Mouse (Mus musculus) T-helper 17 cell (primary cell): ENCODE results near the gene Proca1.

Experiments used
- in situ Hi-C, 2 experiments: fragments of 300-600 bp; cut with MboI, MseI; formaldehyde crosslinking; loops; 1 replicate in 1 of 2; 2 replicates in 1 of 2; pipeline ENCODE4 v1.15.1; 2025; ENCODE audit warnings: high pct_unique_total_duplicates in 2 of 2

The Proca1 gene

DNA sequence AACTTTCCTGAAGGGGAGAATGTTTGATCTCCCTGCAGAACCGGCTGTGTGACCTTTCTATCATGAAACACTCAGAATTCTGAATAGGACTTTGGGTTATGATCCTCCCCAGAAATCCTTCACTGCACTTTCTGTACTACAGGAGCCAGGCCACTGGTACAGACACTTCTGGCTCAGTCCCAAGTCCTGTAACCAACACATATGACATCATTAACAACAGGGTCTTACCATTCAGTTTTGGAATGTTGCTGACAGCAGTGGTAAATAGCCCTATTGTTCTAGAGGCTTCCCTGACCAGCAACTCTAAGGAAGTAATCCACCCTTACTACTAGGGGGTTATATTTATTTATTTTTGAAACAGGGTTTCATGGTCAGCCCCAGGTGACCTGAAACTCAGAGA is at the start of gene Proca1:
Gene Proca1 (plus strand): TSS at position 280 of the 400 bp plus-strand sequence.
- in situ Hi-C loops, result no loop called here

DNA sequence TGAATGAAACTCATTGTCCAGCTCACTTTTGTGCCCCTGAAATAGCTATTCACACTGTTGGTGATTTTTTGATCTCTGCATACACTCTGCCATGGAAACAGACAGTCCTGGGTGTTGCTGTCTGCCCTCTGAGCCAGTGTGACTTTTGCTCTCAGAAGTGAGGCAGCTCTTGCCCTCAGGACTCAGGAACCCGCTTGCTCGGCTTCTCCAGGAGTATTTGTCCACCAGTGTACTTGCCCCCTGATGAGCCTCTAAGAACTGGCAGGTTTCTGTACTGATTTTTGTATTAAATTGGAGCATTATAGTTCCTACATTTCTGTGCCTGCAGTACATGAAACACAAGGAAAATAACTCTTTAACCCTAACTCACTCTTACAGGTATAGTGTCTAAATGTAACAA is 49.7 kb upstream of the Proca1 start:
- in situ Hi-C loops, result no loop called here

DNA sequence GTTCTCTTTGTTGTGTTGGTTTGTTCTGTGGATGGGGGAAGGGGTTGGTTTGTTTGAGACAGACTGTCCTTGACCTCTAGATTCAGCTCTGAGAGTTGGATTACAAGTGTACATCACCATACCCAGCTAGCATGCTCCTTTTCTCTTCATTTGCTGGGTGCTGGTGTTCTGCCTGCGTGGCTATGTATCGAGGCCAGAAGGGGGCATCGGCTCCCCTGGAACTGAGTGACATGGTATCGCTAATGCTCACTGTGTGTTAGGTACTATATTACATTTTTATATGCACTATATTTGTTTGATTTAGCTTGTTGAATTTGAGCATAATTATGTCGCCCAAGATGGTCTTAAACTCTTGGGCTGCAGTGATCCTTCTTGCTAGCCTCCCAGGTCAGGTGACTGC is 47.0 kb upstream of the Proca1 start:
- in situ Hi-C loops, result loop anchor here in 1 of 2 experiments (5.0 kb wide), 1 partner anchor 39 kb away; no protein-coding TSS in a partner anchor

DNA sequence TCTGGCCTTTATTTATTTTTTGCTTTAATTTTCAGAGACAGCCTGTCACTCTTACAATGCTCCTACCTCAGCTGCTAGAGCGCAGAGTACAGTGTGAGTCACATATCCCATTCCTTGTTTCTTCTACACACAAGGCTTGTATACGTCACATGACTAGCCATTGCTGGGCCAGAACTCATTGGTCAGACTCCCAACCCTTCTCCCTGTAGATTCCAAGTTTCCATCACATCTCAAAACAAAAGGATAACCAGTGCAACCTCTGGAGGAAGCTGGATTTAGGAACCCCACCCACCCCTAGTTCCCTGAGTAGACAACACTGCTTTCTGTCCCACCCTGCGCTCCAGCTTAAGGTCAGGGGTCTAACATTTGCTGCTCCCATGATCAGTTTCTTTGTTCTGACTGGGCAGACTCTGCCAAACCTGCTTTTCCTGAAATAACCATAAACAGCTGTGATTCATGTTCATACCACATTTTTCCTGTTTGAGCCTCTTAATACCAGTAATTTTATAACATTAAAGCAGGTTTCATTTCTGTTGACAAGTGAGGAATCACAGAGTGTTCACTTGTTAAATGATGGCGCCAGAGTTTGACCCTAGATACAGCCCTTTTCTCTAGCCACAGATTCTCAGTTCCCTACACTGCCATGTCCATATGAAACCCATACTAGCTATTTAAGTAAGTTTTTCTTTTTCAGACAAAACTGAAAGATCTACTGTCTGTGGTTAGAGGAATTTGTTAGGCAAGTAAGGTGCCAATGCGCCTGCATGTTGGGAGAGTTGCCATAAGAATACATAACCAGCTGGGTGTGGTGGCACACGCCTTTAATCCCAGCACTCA is 46.3 kb upstream of the Proca1 start:
- in situ Hi-C loops, result loop anchor here in 1 of 2 experiments (5.0 kb wide), 1 partner anchor 40 kb away; no protein-coding TSS in a partner anchor

DNA sequence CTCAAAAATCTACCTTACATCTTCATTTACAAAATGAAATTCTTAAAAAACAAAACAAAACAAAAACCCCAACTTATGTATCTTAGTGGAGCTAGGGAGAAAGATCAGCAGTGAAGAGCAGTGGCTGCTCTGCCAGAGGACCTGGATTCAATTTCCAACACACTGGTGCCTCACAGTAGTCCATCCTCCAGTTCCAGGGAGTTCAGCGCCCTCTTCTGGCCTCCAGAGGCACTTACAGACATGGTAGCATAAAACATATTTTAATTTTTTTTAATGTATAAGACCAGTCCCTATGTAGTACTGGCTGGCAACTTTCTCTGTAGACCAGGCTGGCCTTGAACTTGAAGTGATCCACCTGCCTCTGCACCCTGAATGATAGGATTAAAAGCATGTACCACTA is 42.0 kb upstream of the Proca1 start:
- in situ Hi-C loops, result no loop called here

DNA sequence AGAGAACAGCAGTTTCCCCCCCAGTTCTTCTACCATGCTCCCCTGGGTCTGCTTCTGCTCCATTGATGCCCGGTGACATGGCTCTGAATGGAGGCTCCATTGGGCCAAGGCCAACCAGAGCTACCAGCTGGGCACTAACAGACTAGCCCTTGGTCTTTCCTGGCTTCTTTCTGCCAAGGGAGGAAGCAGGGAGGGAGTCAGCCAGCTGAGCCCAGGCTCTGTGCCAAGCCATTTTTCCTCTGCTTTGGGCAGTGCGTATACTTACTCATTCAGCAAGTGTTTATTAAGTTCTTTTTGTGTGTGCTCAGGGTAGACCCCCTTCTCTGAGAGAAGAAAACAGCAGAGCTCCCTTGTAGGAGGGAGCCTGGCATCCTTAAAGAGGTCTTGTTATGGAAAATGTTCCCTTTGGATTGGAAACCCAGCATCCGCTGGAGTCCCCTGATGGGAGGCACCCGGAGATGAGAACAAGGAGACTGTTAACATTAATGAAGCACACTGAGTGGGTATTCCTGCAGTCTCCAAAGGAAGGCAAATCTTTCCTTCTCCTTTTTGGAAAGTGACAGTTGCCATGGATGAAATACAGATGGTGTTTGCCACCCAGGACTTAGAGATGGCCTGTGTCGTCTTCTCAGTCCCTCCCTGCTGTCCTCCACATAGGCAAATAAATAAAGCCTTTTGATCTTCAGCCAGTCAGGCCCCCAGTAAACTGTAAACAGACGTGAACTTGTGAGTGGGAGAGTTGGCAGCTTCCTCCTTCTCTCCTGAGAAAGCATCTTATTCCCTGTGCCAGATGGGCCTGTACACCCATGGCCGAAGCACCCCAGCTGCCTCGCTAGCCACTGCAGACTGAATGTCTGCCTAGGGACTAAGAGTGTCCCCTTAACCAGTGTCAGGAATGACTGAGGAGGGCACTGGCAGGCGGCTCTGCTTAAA is 40.6 kb upstream of the Proca1 start:
- in situ Hi-C loops, result no loop called here

DNA sequence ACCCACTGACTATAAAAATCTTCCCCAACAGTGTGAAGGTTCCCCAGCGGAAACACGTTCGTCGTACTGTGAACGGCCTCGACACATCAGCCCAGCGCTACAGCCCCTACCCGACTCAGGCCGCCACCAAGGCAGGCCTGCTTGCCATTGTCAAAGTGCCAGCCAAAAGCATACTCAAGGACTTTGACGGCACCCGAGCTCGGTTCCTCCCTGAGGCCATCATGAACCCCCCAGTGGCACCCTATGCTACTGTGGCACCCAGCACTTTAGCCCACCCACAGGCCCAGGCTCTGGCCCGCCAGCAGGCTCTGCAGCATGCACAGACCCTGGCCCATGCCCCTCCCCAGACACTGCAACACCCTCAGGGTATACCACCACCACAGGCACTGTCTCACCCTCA is 39.4 kb upstream of the Proca1 start:
- in situ Hi-C loops, result no loop called here

DNA sequence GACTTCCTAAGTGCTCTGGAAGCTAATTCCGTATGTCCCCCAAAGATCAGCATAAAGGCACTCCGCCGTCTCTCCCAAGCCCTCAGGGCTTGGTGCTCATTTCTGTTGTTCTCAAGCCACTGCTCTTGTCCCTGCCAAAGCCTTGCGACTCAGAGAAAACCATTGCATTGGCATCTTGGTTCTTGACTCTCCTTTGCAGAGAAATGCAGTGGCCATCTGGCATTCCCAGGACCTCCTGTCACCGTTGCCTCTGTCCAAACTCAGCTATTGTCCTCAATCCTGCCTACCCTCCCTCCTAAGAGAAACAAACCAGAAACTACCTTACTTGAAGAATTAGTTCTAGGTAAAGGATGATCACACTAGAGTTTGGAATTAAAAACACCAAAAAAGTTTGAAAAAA is 37.5 kb upstream of the Proca1 start:
- in situ Hi-C loops, result no loop called here

DNA sequence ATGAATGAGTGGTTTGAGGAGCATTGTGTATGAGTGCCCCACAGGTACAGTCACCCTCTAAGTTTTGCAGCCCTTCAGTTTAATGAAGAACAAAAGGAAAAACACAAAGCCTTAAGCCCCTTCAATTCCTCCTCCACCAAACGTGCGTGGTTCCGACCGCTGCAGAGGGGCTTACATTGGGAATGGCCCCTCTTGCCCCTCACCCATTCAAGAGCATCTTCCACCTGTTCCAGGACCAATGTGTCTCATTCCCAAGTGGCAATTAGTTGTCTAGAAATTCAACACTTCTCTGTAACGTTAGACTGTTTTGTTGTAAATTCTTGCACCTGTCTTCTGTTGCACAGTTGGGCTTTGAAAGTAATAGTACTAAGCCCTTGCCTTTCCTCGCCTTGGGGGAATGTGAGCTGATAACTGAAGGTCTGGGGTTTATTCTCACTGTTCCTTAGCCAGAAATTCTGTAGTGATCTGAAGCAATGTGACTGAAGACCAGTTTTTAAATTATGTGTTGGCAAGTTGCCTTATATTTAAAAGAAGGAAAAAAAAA is 37.0 kb upstream of the Proca1 start:
- in situ Hi-C loops, result no loop called here

DNA sequence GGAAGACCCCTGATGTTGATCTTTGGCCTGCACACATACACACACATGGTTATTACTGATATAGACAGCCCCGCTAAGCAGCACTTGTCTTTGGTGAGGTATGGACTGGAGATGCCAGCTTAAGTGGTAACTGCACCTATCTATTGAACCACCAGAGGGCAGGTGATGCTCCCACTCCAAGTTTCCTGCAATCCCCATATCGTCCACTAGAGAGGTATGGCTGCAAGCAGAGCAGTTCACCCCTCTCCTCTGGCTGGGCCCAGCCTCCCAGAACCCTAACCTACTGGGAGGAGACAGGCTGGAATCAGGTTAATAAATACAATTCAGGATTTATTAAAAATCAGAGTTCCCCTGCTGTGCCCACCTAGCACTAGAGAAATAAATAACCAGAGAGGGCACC is 34.1 kb upstream of the Proca1 start:
- in situ Hi-C loops, result no loop called here

DNA sequence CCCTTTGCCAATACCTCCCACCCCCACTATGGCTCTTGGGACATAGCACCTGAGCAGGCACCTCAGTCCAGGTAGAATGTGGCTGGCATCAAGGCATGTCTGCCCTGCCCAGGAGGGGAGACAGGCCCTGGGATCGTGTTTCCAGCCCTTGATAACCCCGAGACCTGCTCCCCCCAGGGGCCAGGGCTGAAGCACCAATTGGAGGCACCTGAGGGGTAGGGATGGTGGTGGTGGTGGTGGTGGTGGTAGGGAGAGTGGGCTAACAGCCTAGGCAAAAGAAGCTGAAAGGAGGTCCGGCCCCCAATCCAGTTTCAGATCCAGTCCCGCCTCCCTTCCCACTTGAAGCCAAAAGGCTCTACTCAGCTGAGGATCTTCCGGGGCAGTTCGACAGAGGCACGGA is 33.6 kb upstream of the Proca1 start:
- in situ Hi-C loops, result no loop called here

DNA sequence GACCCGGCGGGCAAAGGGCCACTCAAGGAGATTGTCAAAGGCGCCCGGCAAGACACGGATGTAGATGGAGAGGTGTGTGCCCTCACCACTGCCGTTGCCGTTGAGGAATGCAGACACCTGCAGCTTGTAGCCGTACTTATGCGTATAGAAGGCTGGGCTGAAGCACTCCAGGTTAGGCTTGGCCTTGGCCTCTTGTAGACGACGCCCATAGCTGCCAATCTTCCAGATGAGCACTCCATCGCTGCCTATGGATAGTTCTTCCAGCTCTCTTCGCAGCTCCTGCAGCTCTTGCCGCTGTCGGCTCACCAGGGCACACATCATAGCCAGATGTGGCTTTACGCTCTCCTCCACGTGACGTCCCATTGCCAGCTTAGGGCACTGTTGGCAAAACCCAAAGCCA is 33.0 kb upstream of the Proca1 start:
- in situ Hi-C loops, result no loop called here

DNA sequence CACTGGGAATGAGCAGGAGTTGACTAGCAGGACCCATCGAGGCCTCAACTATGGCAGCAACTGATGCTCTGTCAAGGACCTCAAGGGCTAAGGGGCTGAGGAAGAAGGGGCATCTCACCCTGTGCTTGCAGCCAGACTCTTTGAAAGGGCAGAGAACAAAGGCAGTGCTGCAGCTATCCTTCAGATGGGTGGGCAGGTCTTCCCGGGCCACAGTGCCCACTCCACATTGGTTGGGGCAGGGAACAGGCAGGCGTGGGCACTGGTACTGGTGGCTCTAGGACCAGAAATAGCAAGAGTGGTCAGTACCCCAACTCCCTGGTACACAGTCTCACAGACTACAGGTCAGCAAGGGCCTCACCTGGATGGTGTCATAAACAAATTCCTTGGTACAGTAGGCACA is 32.5 kb upstream of the Proca1 start:
- in situ Hi-C loops, result no loop called here

DNA sequence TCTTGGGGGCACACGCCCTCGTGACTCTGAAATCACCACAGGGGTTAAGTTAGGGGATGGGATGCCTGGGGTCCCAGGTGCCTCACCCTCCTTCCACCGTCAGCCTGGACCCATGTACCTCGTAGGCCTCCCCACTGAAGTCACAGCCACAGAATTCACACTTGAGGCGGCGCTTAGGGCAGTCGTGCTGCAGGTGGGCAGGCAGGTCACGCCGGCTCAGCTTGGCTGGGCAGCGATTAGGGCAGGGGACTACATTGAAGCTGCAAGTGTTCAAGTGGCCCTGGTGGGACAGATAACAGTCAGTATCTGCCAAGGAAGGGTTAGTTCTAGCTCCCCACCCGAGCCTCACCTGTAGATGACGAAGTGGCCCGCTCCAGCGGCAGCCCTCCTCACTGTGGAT is 32.0 kb upstream of the Proca1 start:
- in situ Hi-C loops, result no loop called here

DNA sequence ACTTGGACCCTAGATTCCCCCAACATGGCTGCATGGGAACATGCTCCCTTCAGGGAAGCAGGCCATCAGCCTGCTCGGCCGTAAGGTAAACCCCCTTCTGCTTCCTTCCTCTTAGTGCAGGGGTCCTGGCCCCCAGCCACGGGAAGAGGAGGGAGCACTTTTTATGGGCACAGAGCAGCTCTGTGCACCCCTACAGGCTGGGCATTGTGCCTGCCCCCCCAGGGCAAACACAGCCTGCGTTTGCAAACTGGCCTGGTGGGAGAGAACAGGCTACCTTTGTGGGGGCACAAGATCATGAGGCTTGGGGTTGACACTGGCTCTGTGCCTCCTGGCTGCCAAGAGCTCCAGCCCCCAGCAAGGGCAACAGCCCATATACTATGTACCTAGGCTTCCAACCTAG is 31.2 kb upstream of the Proca1 start:
- in situ Hi-C loops, result no loop called here

DNA sequence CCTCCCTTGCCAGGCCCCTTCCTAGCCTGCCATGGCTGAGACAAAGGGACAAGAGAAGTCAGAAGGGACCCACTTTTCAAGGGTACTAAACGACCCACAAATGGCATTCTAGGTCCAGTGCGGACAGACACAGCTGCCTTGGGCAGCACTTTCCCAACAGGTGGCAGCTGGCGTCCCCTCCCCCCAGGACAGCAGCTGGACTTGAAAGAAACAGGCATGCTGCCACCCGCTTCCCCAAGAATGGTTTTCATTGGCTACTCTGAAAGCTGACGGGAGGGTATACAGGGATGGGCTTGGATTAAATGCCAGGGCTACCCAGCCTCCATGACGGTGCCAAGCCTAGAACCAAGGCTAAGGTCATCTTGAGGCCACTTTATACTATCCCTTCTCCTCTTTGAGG is 30.7 kb upstream of the Proca1 start:
- in situ Hi-C loops, result no loop called here

DNA sequence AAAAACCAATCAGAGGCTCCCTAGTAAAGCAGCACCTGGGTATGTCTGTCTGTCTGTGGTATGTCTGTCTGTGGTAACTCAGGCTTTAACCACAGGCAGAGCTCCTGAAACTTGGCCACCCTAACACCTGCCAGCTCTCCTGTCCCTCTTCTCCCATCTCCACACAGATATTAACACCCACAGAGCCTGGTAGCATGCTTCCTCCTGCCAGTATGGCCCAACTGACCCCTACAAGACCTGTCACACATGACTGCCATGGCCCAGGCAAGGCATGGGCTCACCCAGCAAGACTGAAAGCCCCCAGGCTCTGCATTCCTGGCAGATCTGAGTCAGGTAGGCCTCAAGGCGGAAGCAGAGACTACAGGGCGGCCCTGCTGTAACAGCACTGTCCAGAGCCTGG is 30.1 kb upstream of the Proca1 start:
- in situ Hi-C loops, result no loop called here

DNA sequence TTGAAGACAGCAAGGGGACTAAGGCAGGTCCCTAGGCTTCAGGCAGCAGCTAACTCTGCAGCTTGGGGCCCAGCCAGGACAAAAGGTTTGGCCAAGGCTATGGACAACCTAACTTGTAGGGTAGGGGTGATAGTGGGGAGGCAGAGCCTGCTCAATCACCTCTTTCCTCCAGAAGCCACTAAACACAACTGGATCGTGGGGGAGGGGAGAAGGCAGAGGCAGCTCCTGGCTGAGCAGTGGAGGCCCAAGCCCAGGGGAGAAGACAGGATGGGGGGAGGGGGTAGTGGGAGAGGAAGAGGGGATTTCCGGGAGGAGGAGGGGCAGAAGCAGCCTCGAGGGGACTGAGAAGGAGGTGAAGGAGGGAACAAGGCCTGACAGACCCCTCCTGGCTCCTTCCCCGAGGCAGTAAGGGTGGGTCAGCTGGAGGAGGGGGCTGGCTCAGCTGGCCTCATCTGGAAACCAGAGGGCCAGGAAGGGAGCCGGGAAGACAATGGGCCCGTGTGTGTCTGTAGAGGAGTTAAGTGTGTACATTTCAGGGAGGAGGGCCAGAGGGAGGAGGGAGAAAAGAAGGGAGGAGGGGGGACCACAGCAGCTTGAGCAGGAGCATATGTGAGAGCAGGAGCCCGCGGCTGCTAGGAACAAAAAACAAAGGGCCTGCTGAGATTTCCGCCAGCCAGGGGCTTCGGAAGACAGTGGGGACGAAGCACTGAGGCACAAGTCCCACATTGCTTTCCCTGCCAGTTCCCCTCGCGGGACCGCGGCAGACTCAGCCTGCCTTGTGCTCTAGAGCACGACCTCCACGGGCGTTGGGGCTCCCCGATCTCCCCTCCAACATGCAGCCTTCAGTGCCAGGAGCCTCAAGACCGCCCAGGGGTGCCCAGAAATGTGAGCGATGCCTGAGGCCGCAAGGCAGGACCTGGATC is 29.2 kb upstream of the Proca1 start:
- in situ Hi-C loops, result no loop called here

DNA sequence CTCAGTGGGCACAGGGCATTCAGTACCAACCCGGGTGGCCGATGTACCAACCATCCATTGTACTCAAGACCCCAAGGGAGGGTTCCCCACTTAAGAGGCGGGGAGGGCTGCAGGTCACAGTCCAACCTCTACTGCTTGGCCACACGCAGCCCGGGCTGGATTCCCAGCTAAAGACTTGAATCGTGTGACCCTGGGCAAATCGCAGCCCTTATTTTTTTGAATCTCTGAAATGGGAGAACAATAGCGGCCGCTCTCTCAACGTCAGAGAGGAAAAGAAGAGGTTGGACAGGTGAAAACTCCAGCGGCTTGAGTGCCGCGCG is 28.6 kb upstream of the Proca1 start:
- in situ Hi-C loops, result no loop called here

DNA sequence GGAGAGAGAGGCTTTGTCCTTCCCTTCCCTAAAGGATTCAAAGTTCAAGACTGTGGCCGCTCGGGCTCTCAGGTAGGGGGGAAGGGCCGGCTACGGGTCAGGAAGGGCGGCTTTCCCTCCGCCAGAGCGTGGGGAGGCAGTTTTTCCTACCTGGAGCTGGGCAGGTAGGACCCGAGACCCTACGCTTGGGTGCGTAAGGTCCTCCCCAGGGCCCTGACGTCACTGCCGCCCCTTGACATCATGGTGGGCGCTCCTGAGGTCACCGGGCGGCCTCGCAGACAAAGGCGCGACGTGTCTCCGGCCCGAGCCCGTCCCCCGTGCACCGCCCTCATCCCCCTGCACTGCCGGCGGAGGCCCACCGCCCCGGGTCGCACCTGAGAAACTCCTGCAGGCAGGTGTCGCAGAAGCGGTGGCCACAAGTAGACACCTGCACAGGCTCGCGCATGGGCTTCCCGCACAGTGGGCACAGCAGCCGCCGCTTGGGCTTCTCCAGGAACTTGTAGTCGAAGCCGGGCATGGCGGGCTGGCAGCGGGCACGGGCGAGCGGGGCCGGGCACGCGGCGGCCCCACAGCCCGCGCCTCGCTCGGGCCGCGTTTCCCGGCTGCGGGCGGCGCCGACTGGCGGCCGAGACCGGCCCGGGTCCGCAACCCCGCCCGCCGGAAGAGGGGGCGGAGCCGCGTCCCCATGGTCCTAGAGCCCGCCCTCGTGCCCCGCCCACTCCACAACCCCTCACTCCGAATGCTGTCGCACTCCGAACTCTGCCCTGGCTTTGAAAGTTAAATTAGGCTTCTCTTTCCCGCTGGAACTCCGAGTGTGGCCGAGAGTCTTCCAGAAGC is 28.1 kb upstream of the Proca1 start, which contains the start of gene Traf4:
Gene Traf4 (minus strand): TSS at position 666 of the 837 bp plus-strand sequence.
- in situ Hi-C loops, result loop anchor here in 1 of 2 experiments (5.0 kb wide), 1 partner anchor 83 kb away; the partner anchor contains the start of gene Eral1
